Mouse (Mus musculus) forebrain, embryonic 12.5 days (tissue): ENCODE results near the gene Pgbd5. TPM values are rescaled to one million over a fixed set of nuclear protein-coding genes. Genes with fewer than 3 reads are reported as not detected.
"Not testable (repeated sequence)": the region's sequence is repeated elsewhere in the genome, so short reads cannot be mapped to it uniquely, and the experiment has no call there.

ENCODE experiments used
- ATAC-seq: fragments of 200-750 bp; cut with Nextera tagmentation; 2 replicates; pipeline ENCODE4 v1.8.0; 2017; ENCODE audit warnings: moderate TSS enrichment; ENCODE audit not compliant: low FRiP score
- H3K27ac ChIP-seq: fragments of 300-500 bp; sonication (generic); 2 replicates; pipeline ENCODE4 v1.5.1; 2016; ENCODE audit warnings: mild to moderate bottlenecking
- H3K27me3 ChIP-seq: fragments of 300-500 bp; sonication (generic); 2 replicates; pipeline ENCODE4 v1.6.1; 2016; ENCODE audit warnings: mild to moderate bottlenecking
- H3K36me3 ChIP-seq: fragments of 300-500 bp; sonication (generic); replicated peaks from 2 replicates; pipeline ENCODE4 v1.6.1; 2016; ENCODE audit warnings: mild to moderate bottlenecking
- H3K4me1 ChIP-seq: fragments of 300-500 bp; sonication (generic); 2 replicates; pipeline ENCODE4 v1.6.1; 2016
- H3K4me2 ChIP-seq: fragments of 300-500 bp; sonication (generic); 2 replicates; pipeline ENCODE4 v1.6.1; 2016; ENCODE audit warnings: mild to moderate bottlenecking, moderate library complexity
- H3K4me3 ChIP-seq: fragments of 300-500 bp; sonication (generic); replicated peaks from 2 replicates; pipeline ENCODE4 v1.5.1; 2016; ENCODE audit warnings: mild to moderate bottlenecking
- H3K9ac ChIP-seq: fragments of 300-500 bp; sonication (generic); 2 replicates; pipeline ENCODE4 v1.6.1; 2016; ENCODE audit warnings: mild to moderate bottlenecking
- H3K9me3 ChIP-seq: fragments of 300-500 bp; sonication (generic); 2 replicates; pipeline ENCODE4 v1.6.1; 2016
- WGBS: fragments of 180-500 bp; shearing (Covaris S2); methylation state at CpG from one replicate; pipeline ENCODE4 v1.1.7; 2016; 5-methylcytosine and 5-hydroxymethylcytosine counted together
- polyA plus RNA-seq: library from polyadenylated mRNA; unstranded; fragments of >200 nt; fragmentation: Nextera tagmentation; extraction: Ambion mirVana; gene quantifications from 2 replicates; pipeline ENCODE4 v1.2.1, GENCODE M21; 2016

The Pgbd5 gene
- polyA plus RNA-seq, 1 experiment from 2014 or later, result 4.5 TPM

DNA sequence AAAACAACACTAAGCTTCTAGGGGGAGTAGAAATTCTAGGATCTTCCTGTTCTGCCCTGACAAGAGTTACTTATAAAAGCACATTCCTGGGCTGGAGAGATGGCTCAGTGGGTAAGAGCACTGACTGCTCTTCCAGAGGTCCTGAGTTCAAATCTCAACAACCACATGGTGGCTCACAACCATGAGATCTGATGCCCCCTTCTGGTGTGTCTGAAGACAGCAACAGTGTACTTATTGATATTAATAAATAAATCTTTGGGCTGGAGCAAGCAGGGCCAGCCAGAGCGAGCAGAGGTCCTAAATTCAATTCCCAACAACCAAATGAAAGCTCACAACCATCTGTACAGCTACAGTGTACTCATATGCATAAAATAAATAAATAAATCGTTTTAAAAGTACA lies 10.7 kb downstream of the Pgbd5 start:
- H3K27me3 ChIP-seq, result peaks cover 19% of the 10 kb centered on the region
- H3K4me1 ChIP-seq, result peaks cover 36% of the 10 kb centered on the region
- not testable (repeated sequence) for H3K27ac ChIP-seq, H3K4me3 ChIP-seq, H3K9me3 ChIP-seq, ATAC-seq, H3K4me2 ChIP-seq, H3K36me3 ChIP-seq, H3K9ac ChIP-seq
- WGBS, result 63% methylated on average over 2 of the region's 2 CpGs

DNA sequence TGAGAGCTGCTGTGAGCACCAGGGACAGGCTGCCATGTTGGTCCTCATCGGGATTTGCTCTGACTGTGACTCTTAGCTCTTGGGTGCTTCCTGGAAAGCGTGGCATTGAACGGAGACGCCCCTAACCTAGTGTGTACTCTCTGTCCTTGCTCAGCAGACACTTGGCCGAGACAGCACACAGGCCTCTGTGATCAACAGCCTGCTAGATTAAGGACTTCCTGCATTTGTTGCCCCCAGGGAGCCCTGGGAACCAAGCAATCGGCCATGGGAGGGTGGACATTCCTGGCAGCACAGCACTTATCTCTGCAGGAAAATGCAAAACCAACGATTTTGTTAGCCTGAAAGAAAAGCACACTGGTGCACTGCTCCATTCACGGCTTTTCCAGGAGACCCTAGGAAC lies 18.0 kb downstream of the Pgbd5 start:
- no peaks in the 10 kb centered on the region for H3K27me3 ChIP-seq
- no peak overlapping the region for H3K4me3 ChIP-seq
- no peaks in the 10 kb centered on the region for H3K9me3 ChIP-seq
- WGBS, result 76% methylated on average over 8 of the region's 8 CpGs
- H3K36me3 ChIP-seq, result no peaks in the 10 kb centered on the region
- ATAC-seq, result no peak
- no peak overlapping the region for H3K27ac ChIP-seq
- no peaks in the 10 kb centered on the region for H3K4me1 ChIP-seq
- no peak overlapping the region for H3K9ac ChIP-seq
- no peak overlapping the region for H3K4me2 ChIP-seq

DNA sequence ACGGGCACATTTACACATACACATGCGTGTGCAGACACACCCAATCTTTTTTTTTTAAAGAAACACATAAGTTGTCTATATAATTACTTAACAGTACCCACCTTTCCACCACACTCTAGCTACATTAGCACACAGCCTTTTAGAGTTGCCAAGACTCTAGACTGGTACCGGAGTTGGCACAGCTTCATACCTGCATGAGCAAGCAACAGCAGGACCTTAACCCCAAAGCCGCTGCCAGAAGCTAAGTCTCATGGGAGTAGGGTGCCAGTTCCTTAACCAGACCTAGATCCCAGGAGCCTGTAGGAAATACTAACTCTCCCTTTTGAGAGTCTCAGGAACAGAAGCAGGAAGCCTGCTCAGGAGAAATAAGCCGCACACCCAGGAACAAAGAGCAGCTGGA lies 20.5 kb downstream of the Pgbd5 start:
- H3K4me2 ChIP-seq, result no peak overlapping the region
- no peaks in the 10 kb centered on the region for H3K4me1 ChIP-seq
- no peak overlapping the region for H3K4me3 ChIP-seq
- H3K9me3 ChIP-seq, result no peaks in the 10 kb centered on the region
- no peaks in the 10 kb centered on the region for H3K27me3 ChIP-seq
- no peaks in the 10 kb centered on the region for H3K36me3 ChIP-seq
- ATAC-seq, result no peak
- H3K9ac ChIP-seq, result no peak overlapping the region
- no peak overlapping the region for H3K27ac ChIP-seq
- WGBS, result 93% methylated on average over 5 of the region's 5 CpGs

DNA sequence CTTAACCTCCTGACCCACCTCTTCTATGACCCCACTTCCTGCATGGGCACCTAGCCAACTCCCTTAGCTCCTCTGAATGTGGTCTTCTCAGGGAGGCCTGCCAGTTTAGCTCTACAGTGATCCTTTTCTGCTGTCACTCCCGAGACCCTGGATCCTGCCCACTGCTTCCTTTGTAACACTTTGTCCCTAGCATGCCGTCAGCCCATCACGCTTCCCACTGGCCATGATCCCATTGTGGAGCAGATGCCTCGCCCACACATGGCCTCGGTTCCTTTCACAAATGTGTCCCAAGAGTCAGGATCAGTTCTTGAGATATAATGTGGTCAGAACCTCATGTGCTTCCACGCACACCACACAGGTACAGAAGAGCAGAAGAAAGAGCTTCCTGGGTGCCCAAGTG lies 21.3 kb downstream of the Pgbd5 start:
- H3K36me3 ChIP-seq, result no peaks in the 10 kb centered on the region
- no peaks in the 10 kb centered on the region for H3K27me3 ChIP-seq
- 85% methylated on average over 6 of the region's 6 CpGs for WGBS
- no peak overlapping the region for H3K4me3 ChIP-seq
- H3K4me1 ChIP-seq, result no peaks in the 10 kb centered on the region
- H3K9me3 ChIP-seq, result no peaks in the 10 kb centered on the region
- H3K9ac ChIP-seq, result no peak overlapping the region
- no peak overlapping the region for H3K27ac ChIP-seq
- no peak overlapping the region for H3K4me2 ChIP-seq
- no peak for ATAC-seq

DNA sequence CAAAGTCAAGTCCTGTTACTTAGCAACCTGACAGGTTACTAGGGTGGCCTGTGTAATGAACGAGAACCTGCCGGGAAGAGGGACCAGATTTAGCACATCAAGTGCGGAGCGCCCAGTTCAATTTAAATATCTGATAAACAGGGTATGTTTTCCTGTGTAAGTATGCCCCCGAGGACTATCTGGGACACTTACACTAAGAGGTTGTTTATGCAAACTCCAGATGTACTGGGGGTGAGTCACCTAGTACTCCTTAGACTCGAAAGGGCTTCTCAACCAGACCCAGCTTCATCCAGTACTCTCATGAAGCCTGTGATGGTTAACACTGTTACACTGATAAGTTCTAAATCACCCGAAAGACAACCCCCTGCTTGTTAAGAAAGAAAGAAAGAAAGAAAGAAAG lies 22.8 kb downstream of the Pgbd5 start:
- no peaks in the 10 kb centered on the region for H3K4me1 ChIP-seq
- no peak overlapping the region for H3K4me3 ChIP-seq
- no peak for ATAC-seq
- H3K27ac ChIP-seq, result no peak overlapping the region
- H3K9me3 ChIP-seq, result no peaks in the 10 kb centered on the region
- H3K9ac ChIP-seq, result no peak overlapping the region
- whole genome bisulfite sequencing, result 81% methylated on average over 7 of the region's 7 CpGs
- no peaks in the 10 kb centered on the region for H3K36me3 ChIP-seq
- no peak overlapping the region for H3K4me2 ChIP-seq
- H3K27me3 ChIP-seq, result no peaks in the 10 kb centered on the region

DNA sequence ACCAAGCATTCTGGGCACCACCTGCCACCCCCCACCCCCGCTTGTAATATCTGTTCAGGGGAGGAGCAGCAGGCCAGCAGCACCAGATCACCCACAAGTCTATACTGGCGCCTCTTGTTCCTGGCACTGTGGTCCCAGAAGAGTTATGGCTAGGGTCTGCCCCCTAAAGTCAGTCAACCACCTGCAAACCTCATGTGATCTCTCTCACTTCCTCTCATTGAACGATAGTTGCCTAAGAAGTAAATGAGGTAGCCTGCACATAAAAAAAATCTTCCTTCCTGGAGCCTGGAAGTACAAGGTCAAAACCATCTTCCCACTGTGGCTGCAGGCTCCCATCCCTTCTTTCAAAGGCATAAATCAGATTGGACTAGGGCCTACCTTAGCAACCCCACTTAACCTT lies 23.7 kb downstream of the Pgbd5 start:
- no peak overlapping the region for H3K27ac ChIP-seq
- H3K9me3 ChIP-seq, result no peaks in the 10 kb centered on the region
- H3K4me3 ChIP-seq, result no peak overlapping the region
- no peaks in the 10 kb centered on the region for H3K4me1 ChIP-seq
- H3K4me2 ChIP-seq, result no peak overlapping the region
- no peaks in the 10 kb centered on the region for H3K27me3 ChIP-seq
- WGBS, result 95% methylated on average over 3 of the region's 3 CpGs
- no peak overlapping the region for H3K9ac ChIP-seq
- no peak for ATAC-seq
- no peaks in the 10 kb centered on the region for H3K36me3 ChIP-seq

DNA sequence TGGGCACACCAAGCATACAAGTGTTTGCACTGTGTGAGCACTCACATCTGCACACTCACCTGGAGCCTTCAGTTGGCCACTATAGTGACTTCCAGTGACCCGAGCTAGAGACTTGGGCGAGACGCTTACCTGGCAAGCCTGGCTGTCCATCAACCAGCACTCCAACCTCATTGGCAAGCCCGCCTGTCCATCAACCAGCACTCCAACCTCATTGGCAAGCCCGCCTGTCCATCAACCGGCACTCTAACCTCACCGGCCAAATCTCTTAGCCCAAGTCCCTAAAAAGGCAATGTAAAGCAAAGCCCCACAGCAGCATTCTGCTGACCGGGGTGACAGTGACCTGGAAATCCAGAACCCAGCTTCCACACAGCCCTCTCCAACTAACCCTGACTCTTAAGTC lies 24.5 kb downstream of the Pgbd5 start:
- Histone ChIP-seq H3K9ac (no peak overlapping the region), H3K4me1 (no peaks in the 10 kb centered on the region), H3K27me3 (no peaks in the 10 kb centered on the region), H3K9me3 (no peaks in the 10 kb centered on the region), H3K27ac (no peak overlapping the region), H3K36me3 (no peaks in the 10 kb centered on the region), H3K4me2 (no peak overlapping the region), H3K4me3 (no peak overlapping the region)
- 94% methylated on average over 8 of the region's 8 CpGs for WGBS
- no peak for ATAC-seq

DNA sequence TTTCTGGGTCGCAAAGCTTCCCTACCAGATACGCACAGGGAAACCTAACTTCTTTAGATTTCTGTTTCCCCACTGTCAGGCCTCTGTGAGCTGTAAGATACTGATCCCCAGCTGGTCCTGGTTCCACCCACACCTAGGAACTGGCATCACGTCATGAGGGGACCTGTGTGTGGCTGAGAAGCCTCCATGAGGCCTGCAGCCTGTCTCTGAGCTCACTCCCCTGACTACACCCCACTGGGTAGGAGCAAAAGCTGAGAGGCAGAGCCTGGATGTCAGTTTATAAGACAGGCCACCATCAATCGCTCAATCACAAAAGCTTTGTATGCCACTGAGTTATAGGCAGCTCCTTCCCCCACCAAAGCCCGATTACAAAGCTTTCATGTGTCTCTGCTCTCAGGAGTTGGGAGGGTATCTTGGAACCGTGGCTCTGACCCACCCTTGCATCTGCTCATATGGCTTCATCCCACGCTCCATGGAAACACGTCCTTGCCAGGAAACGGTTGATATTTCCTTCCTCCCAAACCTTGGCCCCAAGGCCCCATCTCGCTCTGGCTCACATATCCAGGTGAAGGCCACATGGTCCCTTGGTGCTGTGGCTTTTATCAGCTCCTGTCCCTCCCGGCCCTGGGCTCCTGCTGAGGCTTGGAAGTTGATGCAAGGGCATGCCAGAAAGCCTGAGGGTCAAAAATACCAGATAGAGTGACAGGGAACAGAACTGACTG lies 26.1 kb downstream of the Pgbd5 start:
- WGBS, result 84% methylated on average over 11 of the region's 11 CpGs
- H3K36me3 ChIP-seq, result no peaks in the 10 kb centered on the region
- H3K9ac ChIP-seq, result no peak overlapping the region
- H3K9me3 ChIP-seq, result no peaks in the 10 kb centered on the region
- no peak overlapping the region for H3K4me3 ChIP-seq
- H3K27me3 ChIP-seq, result no peaks in the 10 kb centered on the region
- H3K27ac ChIP-seq, result no peak overlapping the region
- no peak for ATAC-seq
- H3K4me2 ChIP-seq, result no peak overlapping the region
- no peaks in the 10 kb centered on the region for H3K4me1 ChIP-seq

DNA sequence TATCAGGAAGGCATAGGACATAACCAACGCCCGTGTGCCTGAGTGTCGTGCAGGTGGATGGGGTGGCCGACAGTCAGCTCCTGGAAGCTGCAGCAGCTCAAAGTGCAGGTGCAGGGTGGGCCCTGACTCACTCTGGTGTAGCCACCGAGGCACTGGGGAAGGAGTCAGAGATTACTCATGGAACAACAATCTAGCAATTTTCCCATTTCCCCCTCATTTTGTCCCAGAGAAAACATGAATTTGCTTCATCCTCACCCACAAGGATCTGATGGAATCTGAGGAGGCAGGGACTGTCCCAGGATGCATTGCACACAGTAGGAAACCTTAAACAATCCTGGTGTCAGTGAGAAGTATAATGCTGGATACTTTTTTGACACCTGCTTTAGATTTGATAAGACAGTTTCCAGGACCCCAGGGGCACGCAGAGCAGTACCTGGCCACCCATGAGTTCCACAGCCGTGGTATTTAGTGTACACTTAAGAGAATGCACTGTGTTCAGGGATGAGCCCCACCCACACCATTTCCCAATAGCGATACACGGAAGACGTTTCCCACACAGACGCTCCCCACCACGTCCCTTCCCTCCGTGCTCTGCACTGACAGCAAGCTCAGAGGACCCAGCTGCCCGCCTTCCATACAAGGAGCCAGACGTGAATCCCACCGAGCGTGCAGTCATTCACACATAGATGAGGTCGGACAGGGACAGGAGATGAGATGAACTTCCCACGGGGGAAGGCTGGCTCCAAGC lies 26.8 kb downstream of the Pgbd5 start:
- H3K27me3 ChIP-seq, result no peaks in the 10 kb centered on the region

DNA sequence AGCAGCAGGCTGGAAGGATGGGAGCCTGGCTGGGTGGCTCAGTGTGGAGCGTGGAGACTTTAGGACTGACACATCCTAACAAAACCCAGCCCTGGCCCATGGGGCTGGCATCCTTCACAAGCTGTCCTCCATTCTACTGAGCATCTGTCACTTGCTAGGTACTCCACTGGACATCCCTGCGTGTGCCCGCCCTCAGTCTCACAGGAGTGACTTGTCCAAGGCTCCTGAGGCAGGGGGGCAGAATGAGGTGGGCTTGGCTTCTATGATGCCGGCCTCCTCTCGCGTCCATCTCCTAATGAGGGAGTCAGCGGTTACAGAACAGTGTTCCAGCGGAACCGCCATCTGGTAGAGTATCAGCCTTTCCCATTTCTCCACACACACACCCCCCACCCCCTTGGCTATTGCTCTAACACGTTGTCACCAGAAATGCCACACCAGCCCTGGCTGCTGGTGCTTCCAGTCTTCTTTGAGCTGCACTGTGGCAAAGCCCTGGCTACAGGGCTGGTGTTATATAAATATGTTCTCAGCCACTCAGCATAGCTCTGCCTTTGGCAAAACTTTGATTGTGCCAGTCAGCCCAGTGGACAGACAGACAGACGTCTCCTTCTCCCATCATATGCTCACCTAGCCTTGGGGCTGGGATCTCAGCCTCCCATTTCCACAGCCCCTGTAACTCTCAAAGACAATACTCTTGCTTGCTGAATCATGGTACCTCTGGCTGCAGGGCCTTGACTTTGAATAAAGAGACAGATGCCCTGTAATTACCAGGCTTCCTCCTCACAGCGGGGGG lies 34.8 kb downstream of the Pgbd5 start:
- Histone ChIP-seq H3K4me2 (no peak overlapping the region), H3K36me3 (no peaks in the 10 kb centered on the region), H3K4me3 (no peak overlapping the region), H3K9ac (no peak overlapping the region), H3K27me3 (no peaks in the 10 kb centered on the region), H3K27ac (peak overlapping the region; percentile 69), H3K9me3 (no peaks in the 10 kb centered on the region), H3K4me1 (peaks cover 12% of the 10 kb centered on the region)
- WGBS, result 69% methylated on average over 11 of the region's 12 CpGs
- ATAC-seq, result peak; percentile 44; the same call in 1 of the 2 replicates

More for the DNA sequence above, 26.8 kb downstream of the Pgbd5 start:
- Histone ChIP-seq H3K4me1 (no peaks in the 10 kb centered on the region), H3K27ac (no peak overlapping the region), H3K36me3 (no peaks in the 10 kb centered on the region), H3K4me3 (no peak overlapping the region), H3K9me3 (no peaks in the 10 kb centered on the region), H3K9ac (no peak overlapping the region), H3K4me2 (no peak overlapping the region)
- 85% methylated on average over 19 of the region's 19 CpGs for WGBS
- no peak for ATAC-seq

DNA sequence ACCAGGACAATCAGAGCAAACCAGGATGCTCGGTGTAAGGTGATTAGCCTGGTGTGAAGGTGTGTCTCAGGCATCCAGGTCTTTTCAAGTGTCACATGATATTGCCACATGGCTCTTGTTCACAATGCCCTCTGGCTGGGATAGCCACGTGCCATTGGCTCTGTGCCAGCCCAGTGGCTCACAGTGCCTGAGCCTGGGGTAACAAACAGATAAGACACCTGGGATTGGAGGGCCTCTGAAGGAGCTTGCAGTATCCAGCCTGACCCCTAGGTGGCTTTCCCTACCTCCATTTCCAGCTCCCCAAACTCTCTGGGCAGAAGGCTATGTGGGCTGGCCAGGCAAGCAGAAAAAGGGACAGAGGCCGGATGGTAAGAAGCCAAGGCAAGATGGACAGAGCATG lies 35.6 kb downstream of the Pgbd5 start:
- 0 out of 2 replicates have a peak, but pooled peaks have one; percentile 57 for ATAC-seq
- Histone ChIP-seq H3K27me3 (no peaks in the 10 kb centered on the region), H3K4me1 (peaks cover 19% of the 10 kb centered on the region), H3K36me3 (no peaks in the 10 kb centered on the region), H3K9ac (no peak overlapping the region), H3K9me3 (no peaks in the 10 kb centered on the region), H3K4me3 (no peak overlapping the region), H3K27ac (no peak overlapping the region), H3K4me2 (no peak overlapping the region)
- 47% methylated on average over 3 of the region's 3 CpGs for WGBS

DNA sequence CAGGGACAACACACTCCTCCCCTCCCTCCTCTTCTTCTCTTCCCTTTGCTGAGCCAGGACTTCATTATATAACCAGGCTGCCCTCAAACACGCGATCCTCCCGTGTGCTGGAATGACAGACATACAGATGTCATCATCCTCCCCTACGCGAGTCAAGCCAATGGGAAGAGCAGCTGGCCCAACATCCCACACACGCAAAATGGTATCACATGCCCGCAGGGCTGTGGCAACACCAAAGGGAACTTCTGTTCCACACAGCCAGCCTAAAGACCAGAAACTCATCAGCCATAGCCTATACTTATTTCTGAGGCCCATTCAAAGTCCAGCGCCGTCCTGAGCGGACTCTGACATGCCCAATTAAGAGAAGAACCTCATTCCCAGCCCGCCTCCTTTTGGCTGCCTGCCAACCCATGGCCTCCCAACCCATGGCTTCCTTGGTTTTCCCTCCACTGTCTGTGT lies 40.0 kb downstream of the Pgbd5 start:
- Histone ChIP-seq H3K9ac (no peak overlapping the region), H3K4me1 (peaks cover 12% of the 10 kb centered on the region; the same call in 1 of the 2 replicates), H3K36me3 (no peaks in the 10 kb centered on the region), H3K27ac (no peak overlapping the region), H3K4me3 (no peak overlapping the region), H3K9me3 (no peaks in the 10 kb centered on the region), H3K27me3 (no peaks in the 10 kb centered on the region), H3K4me2 (no peak overlapping the region)
- ATAC-seq, result no peak
- 75% methylated on average over 11 of the region's 11 CpGs for WGBS
